Comparison of ENCODE assay signal across 11 mouse cellular contexts in genomic region chr7:109602022-109602421, GRCm38 (mm10).
DNase-seq lines count a peak whose midpoint lies in the region; ATAC-seq and TF ChIP-seq lines count a peak whose summit lies in the region.
"Had no signal": no experiment of that assay in that cellular context is flagged by ENCODE, and none has a peak within 500 bp of the region (broad histone marks: within the 10 kb centered on the region; RNA-seq: fewer than 3 reads in every experiment).

No protein-coding gene starts in this region.

- no peaks in the 10 kb centered on the region for H3K27me3 ChIP-seq in kidney, postnatal 0 days (ENCODE audit: insufficient read depth, low read length)
- H3K27me3 ChIP-seq in intestine, embryonic 16.5 days (replicated peaks; ENCODE audit: control insufficient read depth, insufficient read depth, low read length): no peaks in the 10 kb centered on the region
- no peaks in the 10 kb centered on the region for H3K27me3 ChIP-seq in stomach, embryonic 14.5 days (ENCODE audit: control insufficient read depth, insufficient read depth, low read length)
- H3K27me3 ChIP-seq: limb, embryonic 15.5 days had no signal

- H3K9me3 ChIP-seq in kidney, postnatal 0 days (replicated peaks; ENCODE audit: low read length): no peaks in the 10 kb centered on the region
- H3K9me3 ChIP-seq in intestine, embryonic 16.5 days (ENCODE audit: control insufficient read depth, low read length): no peaks in the 10 kb centered on the region
- no peaks in the 10 kb centered on the region for H3K9me3 ChIP-seq in stomach, embryonic 14.5 days (ENCODE audit: control insufficient read depth, low read depth, low read length)
- H3K9me3 ChIP-seq: limb, embryonic 15.5 days; midbrain, embryonic 10.5 days had no signal

- H3K4me2 ChIP-seq in kidney, postnatal 0 days (ENCODE audit: low read length): no peak overlapping the region
- peak overlapping the region; percentile 17 for H3K4me2 ChIP-seq in intestine, embryonic 16.5 days (ENCODE audit: low read depth, low read length)
- peak overlapping the region; percentile 5; the same call in 1 of the 2 replicates for H3K4me2 ChIP-seq in stomach, embryonic 14.5 days (replicated peaks; ENCODE audit: low read depth, low read length)
- H3K4me2 ChIP-seq: limb, embryonic 15.5 days had no signal

- H3K36me3 ChIP-seq in kidney, postnatal 0 days (ENCODE audit: insufficient read depth, low read length): no peaks in the 10 kb centered on the region
- no peaks in the 10 kb centered on the region for H3K36me3 ChIP-seq in intestine, embryonic 16.5 days (ENCODE audit: control insufficient read depth, insufficient read depth, low read length)
- no peaks in the 10 kb centered on the region for H3K36me3 ChIP-seq in stomach, embryonic 14.5 days (ENCODE audit: control insufficient read depth, insufficient read depth, low read length)
- H3K36me3 ChIP-seq: limb, embryonic 15.5 days; midbrain, embryonic 10.5 days had no signal

- H3K4me3 ChIP-seq in gastrocnemius, adult 2 months: no peak overlapping the region
- no peak overlapping the region for H3K4me3 ChIP-seq in kidney, postnatal 0 days (replicated peaks; ENCODE audit: low read depth, low read length)
- H3K4me3 ChIP-seq in intestine, embryonic 16.5 days (ENCODE audit: low read length): peak overlapping the region; percentile 19
- no peak overlapping the region for H3K4me3 ChIP-seq in stomach, embryonic 14.5 days (ENCODE audit: low read depth, low read length)
- H3K4me3 ChIP-seq: limb, embryonic 15.5 days; midbrain, embryonic 10.5 days had no signal

- no peak overlapping the region for H3K9ac ChIP-seq in kidney, postnatal 0 days (ENCODE audit: low read depth, low read length)
- H3K9ac ChIP-seq in intestine, embryonic 16.5 days (ENCODE audit: low read depth, low read length): peak overlapping the region; percentile 38; the same call in 1 of the 2 replicates
- no peak overlapping the region for H3K9ac ChIP-seq in stomach, embryonic 14.5 days (replicated peaks; ENCODE audit: low read depth, low read length)
- H3K9ac ChIP-seq: limb, embryonic 15.5 days had no signal

- ATAC-seq in kidney, postnatal 0 days (replicated peaks; ENCODE audit: low FRiP score, low read depth): no peak
- ATAC-seq in intestine, embryonic 16.5 days: peak; percentile 13; the same call in 1 of the 2 replicates
- no peak for ATAC-seq in stomach, embryonic 14.5 days (ENCODE audit: insufficient number of reproducible peaks, insufficient read depth, low FRiP score, low read depth)

- peak overlapping the region; percentile 25 for H3K27ac ChIP-seq in gastrocnemius, adult 2 months
- H3K27ac ChIP-seq in kidney, postnatal 0 days: peak overlapping the region; percentile 60; the same call in 1 of the 2 replicates
- H3K27ac ChIP-seq in intestine, embryonic 16.5 days (ENCODE audit: low read length): peak overlapping the region; percentile 86
- H3K27ac ChIP-seq in stomach, embryonic 14.5 days (ENCODE audit: low read length): peak overlapping the region; percentile 64
- H3K27ac ChIP-seq: limb, embryonic 15.5 days; midbrain, embryonic 10.5 days had no signal

- no peak for TF ChIP-seq CTCF in gastrocnemius, adult 2 months (IDR thresholded peaks at IDR 0.05)
- TF ChIP-seq CTCF in kidney, postnatal 0 days (IDR thresholded peaks at IDR 0.05; ENCODE audit: low read depth): no peak

- 0 out of 2 replicates have a peak, but pooled peaks cover 2% of the 10 kb centered on the region for H3K4me1 ChIP-seq in kidney, postnatal 0 days (replicated peaks; ENCODE audit: insufficient read depth, low read length)
- H3K4me1 ChIP-seq in intestine, embryonic 16.5 days (ENCODE audit: control insufficient read depth, insufficient read depth, low read length): peaks cover 37% of the 10 kb centered on the region
- peaks cover 13% of the 10 kb centered on the region; the same call in 1 of the 2 replicates for H3K4me1 ChIP-seq in stomach, embryonic 14.5 days (ENCODE audit: control insufficient read depth, insufficient read depth, low read length)

- DNase-seq in gastrocnemius, adult 2 months: no peak
- DNase-seq in gastrocnemius, postnatal 4 days (ENCODE audit: low spot score in 2 of 2): no peak
- no peak for DNase-seq in kidney, postnatal 0 days (ENCODE audit: low spot score)
- DNase-seq in kidney, postnatal 14 days: no peak
- DNase-seq in adrenal gland, postnatal 25 days: no peak
- DNase-seq in frontal cortex, postnatal 10 days (ENCODE audit: low spot score in 2 of 2): no peak
- DNase-seq: adrenal gland, postnatal 36 days had no signal

- intact Hi-C loops in gastrocnemius, adult 2 months (cut with DNase I): no loop called here

Comparison
In these comparisons a context has a peak if more than half of its experiments do, and no peak if none do; other contexts are left out.
1. H3K27ac ChIP-seq: peak in every context shown above with its lines; median percentile 86 in intestine, embryonic 16.5 days; 64 in stomach, embryonic 14.5 days; 60 in kidney, postnatal 0 days; 25 in gastrocnemius, adult 2 months.